Mouse (Mus musculus) ES-Bruce4 (cell line): ENCODE measurements around the gene Hoxd4. TPM values are rescaled to one million over a fixed set of nuclear protein-coding genes. Genes with fewer than 3 reads are reported as not detected.
A peak's percentile ranks its signal among the peaks of the same experiment; 100 is the strongest.

ENCODE experiments used
- H3K27ac ChIP-seq: 2 replicates; pipeline ENCODE4 v1.5.1; 2012; ENCODE audit warnings: low read length, inconsistent platforms; ENCODE audit not compliant: insufficient read depth
- H3K27me3 ChIP-seq: 2 replicates; pipeline ENCODE4 v1.6.1; 2012; ENCODE audit warnings: mild to moderate bottlenecking, low read length, inconsistent platforms; ENCODE audit not compliant: control insufficient read depth, poor library complexity, insufficient read depth, severe bottlenecking
- H3K36me3 ChIP-seq: 2 replicates; pipeline ENCODE4 v1.6.1; 2012; ENCODE audit warnings: inconsistent platforms, mild to moderate bottlenecking, low read length, moderate library complexity; ENCODE audit not compliant: control insufficient read depth, poor library complexity, insufficient read depth, severe bottlenecking
- H3K4me1 ChIP-seq: one replicate; pipeline ENCODE4 v1.8.1; 2011; ENCODE audit warnings: low read length; ENCODE audit not compliant: control insufficient read depth, insufficient read depth
- H3K4me3 ChIP-seq: 2 replicates; pipeline ENCODE4 v1.5.1; 2011; ENCODE audit warnings: low read depth, mild to moderate bottlenecking, low read length
- H3K9ac ChIP-seq: 2 replicates; pipeline ENCODE4 v1.6.1; 2012; ENCODE audit warnings: low read depth, mild to moderate bottlenecking, inconsistent platforms; ENCODE audit not compliant: poor library complexity, severe bottlenecking
- H3K9me3 ChIP-seq: replicated peaks from 2 replicates; pipeline ENCODE4 v1.6.1; 2012; ENCODE audit warnings: mild to moderate bottlenecking, low read length, inconsistent platforms; ENCODE audit not compliant: control insufficient read depth, poor library complexity, insufficient read depth, severe bottlenecking
- CTCF ChIP-seq: IDR thresholded peaks from one replicate; pipeline ENCODE4 v1.8.1; 2011; ENCODE audit warnings: low read depth, low read length
- EP300 ChIP-seq: IDR thresholded peaks from 2 replicates; pipeline ENCODE4 v1.6.1; 2011; ENCODE audit warnings: low read depth, low read length; ENCODE audit not compliant: insufficient read depth
- POLR2A ChIP-seq: IDR thresholded peaks from one replicate; pipeline ENCODE4 v1.8.1; 2011; ENCODE audit warnings: low read length; ENCODE audit not compliant: insufficient read depth
- polyA plus RNA-seq: library from polyadenylated mRNA; stranded (reverse); fragments of >200 nt; gene quantifications from 2 replicates; pipeline ENCODE4 v1.2.4, GENCODE M21; 2011; ENCODE audit warnings: low read depth; ENCODE audit not compliant: missing spikeins, insufficient read depth, insufficient read length

Gene Hoxd4
- polyA plus RNA-seq, 1 experiment = 0.40 TPM

GRCm38 (mm10) chr2:74677106-74677505 lies 34.6 kb upstream of the Hoxd4 start:
- Histone ChIP-seq H3K9ac (no peak overlapping the region), H3K4me3 (no peak overlapping the region), H3K27me3 (peaks cover 62% of the 10 kb centered on the region), H3K27ac (no peak overlapping the region), H3K4me1 (peaks cover 2% of the 10 kb centered on the region), H3K36me3 (no peaks in the 10 kb centered on the region), H3K9me3 (no peaks in the 10 kb centered on the region)
- TF ChIP-seq CTCF = no peak
- no peak for TF ChIP-seq POLR2A
- no peak for TF ChIP-seq EP300

- Histone ChIP-seq H3K4me3 (peak within 1 kb of the TSS; percentile 9; the same call in 1 of the 2 replicates), H3K9me3 (no peaks in the 10 kb centered on the region), H3K36me3 (no peaks in the 10 kb centered on the region), H3K9ac (no peak within 1 kb of the TSS), H3K27me3 (peaks cover 64% of the 10 kb centered on the region), H3K4me1 (no peaks in the 10 kb centered on the region), H3K27ac (no peak within 1 kb of the TSS)
- no peak for TF ChIP-seq EP300
- no peak for TF ChIP-seq CTCF
- no peak for TF ChIP-seq POLR2A
Observed at GRCm38 (mm10) chr2:74678891-74679595, 32.7 kb upstream of the Hoxd4 start, which contains the start of gene Hoxd11. TSS of gene Hoxd11 (plus strand) at chr2:74679557.

GRCm38 (mm10) chr2:74679596-74679971 lies 32.1 kb upstream of the Hoxd4 start:
- H3K4me3 ChIP-seq = peak overlapping the region; percentile 9; the same call in 1 of the 2 replicates
- H3K27me3 ChIP-seq = peaks cover 64% of the 10 kb centered on the region

GRCm38 (mm10) chr2:74679980-74680379 lies 31.7 kb upstream of the Hoxd4 start:
- no peak overlapping the region for H3K27ac ChIP-seq
- TF ChIP-seq CTCF (no peak), EP300 (no peak), POLR2A (no peak)
- H3K36me3 ChIP-seq = no peaks in the 10 kb centered on the region
- no peak overlapping the region for H3K9ac ChIP-seq
- H3K27me3 ChIP-seq = peaks cover 61% of the 10 kb centered on the region
- H3K4me3 ChIP-seq = peak overlapping the region; percentile 9; the same call in 1 of the 2 replicates
- no peaks in the 10 kb centered on the region for H3K4me1 ChIP-seq
- H3K9me3 ChIP-seq = no peaks in the 10 kb centered on the region

More at GRCm38 (mm10) chr2:74679596-74679971, 32.1 kb upstream of the Hoxd4 start:
- Histone ChIP-seq H3K27ac (no peak overlapping the region), H3K36me3 (no peaks in the 10 kb centered on the region), H3K4me1 (no peaks in the 10 kb centered on the region), H3K9ac (no peak overlapping the region), H3K9me3 (no peaks in the 10 kb centered on the region)
- TF ChIP-seq EP300 (no peak), CTCF (no peak), POLR2A (no peak)

- Histone ChIP-seq H3K4me3 (no peak overlapping the region), H3K4me1 (no peaks in the 10 kb centered on the region), H3K27ac (no peak overlapping the region), H3K9ac (no peak overlapping the region), H3K27me3 (peaks cover 61% of the 10 kb centered on the region), H3K36me3 (no peaks in the 10 kb centered on the region), H3K9me3 (no peaks in the 10 kb centered on the region)
- TF ChIP-seq CTCF = no peak
- TF ChIP-seq EP300 = no peak
- no peak for TF ChIP-seq POLR2A
Observed at GRCm38 (mm10) chr2:74680561-74681398, 30.9 kb upstream of the Hoxd4 start.
